Mouse (Mus musculus): Measurements from ENCODE around the gene Gabrg2. TPM values are rescaled to one million over a fixed set of nuclear protein-coding genes. Genes with fewer than 3 reads are reported as not detected.

The Gabrg2 gene
- polyA plus RNA-seq, 1 experiment from 2014 or later: 2.7 TPM

- Histone ChIP-seq H3K4me1 (ENCODE audit: control insufficient read depth, insufficient read depth, low read length) (no peaks in the 10 kb centered on the region), H3K4me3 (ENCODE audit: low read depth, low read length) (no peak overlapping the region), H3K27ac (replicated peaks; ENCODE audit: low read depth, low read length) (no peak overlapping the region), H3K36me3 (replicated peaks; ENCODE audit: control insufficient read depth, insufficient read depth, low read depth, low read length) (no peaks in the 10 kb centered on the region), H3K4me2 (ENCODE audit: low read depth, low read length) (no peak overlapping the region), H3K9ac (replicated peaks; ENCODE audit: low read length) (no peak overlapping the region), H3K9me3 (replicated peaks; ENCODE audit: control insufficient read depth, low read length) (no peaks in the 10 kb centered on the region), H3K27me3 (ENCODE audit: control insufficient read depth, insufficient read depth, low read length) (no peaks in the 10 kb centered on the region)
- DNase-seq (ENCODE audit: low spot score) (no peak), ATAC-seq (replicated peaks; ENCODE audit: insufficient number of reproducible peaks, low FRiP score, low TSS enrichment, low read depth) (no peak)
- 83% methylated on average over 5 of the region's 5 CpGs for WGBS
Measured at GRCm38 (mm10) chr11:41945471-41945870, 55.2 kb downstream of the Gabrg2 start.

- no peak for ATAC-seq (replicated peaks; ENCODE audit: insufficient number of reproducible peaks, low FRiP score, low TSS enrichment, low read depth)
- H3K4me2 ChIP-seq (ENCODE audit: low read depth, low read length): no peak overlapping the region
Measured at GRCm38 (mm10) chr11:41937979-41938378, 62.7 kb downstream of the Gabrg2 start.

GRCm38 (mm10) chr11:41918864-41919263, 81.8 kb downstream of the Gabrg2 start:
- Histone ChIP-seq H3K27me3 (ENCODE audit: control insufficient read depth, insufficient read depth, low read length) (no peaks in the 10 kb centered on the region), H3K9ac (replicated peaks; ENCODE audit: low read length) (no peak overlapping the region), H3K27ac (replicated peaks; ENCODE audit: low read depth, low read length) (no peak overlapping the region), H3K4me2 (ENCODE audit: low read depth, low read length) (no peak overlapping the region), H3K36me3 (replicated peaks; ENCODE audit: control insufficient read depth, insufficient read depth, low read depth, low read length) (no peaks in the 10 kb centered on the region), H3K9me3 (replicated peaks; ENCODE audit: control insufficient read depth, low read length) (no peaks in the 10 kb centered on the region), H3K4me3 (ENCODE audit: low read depth, low read length) (no peak overlapping the region), H3K4me1 (ENCODE audit: control insufficient read depth, insufficient read depth, low read length) (no peaks in the 10 kb centered on the region)
- ATAC-seq (replicated peaks; ENCODE audit: insufficient number of reproducible peaks, low FRiP score, low TSS enrichment, low read depth) (no peak), DNase-seq (ENCODE audit: low spot score) (no peak)

More at GRCm38 (mm10) chr11:41937979-41938378, 62.7 kb downstream of the Gabrg2 start:
- no peak overlapping the region for H3K27ac ChIP-seq (replicated peaks; ENCODE audit: low read depth, low read length)
- 60% methylated on average over 2 of the region's 2 CpGs for WGBS
- no peak for DNase-seq (ENCODE audit: low spot score)
- no peak overlapping the region for H3K9ac ChIP-seq (replicated peaks; ENCODE audit: low read length)
- no peaks in the 10 kb centered on the region for H3K9me3 ChIP-seq (replicated peaks; ENCODE audit: control insufficient read depth, low read length)
- H3K36me3 ChIP-seq (replicated peaks; ENCODE audit: control insufficient read depth, insufficient read depth, low read depth, low read length): no peaks in the 10 kb centered on the region
- H3K27me3 ChIP-seq (ENCODE audit: control insufficient read depth, insufficient read depth, low read length): no peaks in the 10 kb centered on the region
- no peaks in the 10 kb centered on the region for H3K4me1 ChIP-seq (ENCODE audit: control insufficient read depth, insufficient read depth, low read length)
- H3K4me3 ChIP-seq (ENCODE audit: low read depth, low read length): no peak overlapping the region

GRCm38 (mm10) chr11:41914066-41914465, 86.6 kb downstream of the Gabrg2 start:
- no peak overlapping the region for H3K27ac ChIP-seq (replicated peaks; ENCODE audit: low read depth, low read length)
- DNase-seq (ENCODE audit: low spot score): no peak

GRCm38 (mm10) chr11:41903661-41904060, 97.0 kb downstream of the Gabrg2 start:
- 93% methylated on average over 2 of the region's 2 CpGs for WGBS
- no peaks in the 10 kb centered on the region for H3K36me3 ChIP-seq (replicated peaks; ENCODE audit: control insufficient read depth, insufficient read depth, low read depth, low read length)
- no peaks in the 10 kb centered on the region for H3K9me3 ChIP-seq (replicated peaks; ENCODE audit: control insufficient read depth, low read length)
- H3K27ac ChIP-seq (replicated peaks; ENCODE audit: low read depth, low read length): no peak overlapping the region
- H3K4me2 ChIP-seq (ENCODE audit: low read depth, low read length): no peak overlapping the region
- no peak for DNase-seq (ENCODE audit: low spot score)
- no peak overlapping the region for H3K4me3 ChIP-seq (ENCODE audit: low read depth, low read length)
- H3K4me1 ChIP-seq (ENCODE audit: control insufficient read depth, insufficient read depth, low read length): no peaks in the 10 kb centered on the region
- H3K9ac ChIP-seq (replicated peaks; ENCODE audit: low read length): no peak overlapping the region
- no peak for ATAC-seq (replicated peaks; ENCODE audit: insufficient number of reproducible peaks, low FRiP score, low TSS enrichment, low read depth)
- H3K27me3 ChIP-seq (ENCODE audit: control insufficient read depth, insufficient read depth, low read length): no peaks in the 10 kb centered on the region

More at GRCm38 (mm10) chr11:41914066-41914465, 86.6 kb downstream of the Gabrg2 start:
- no peaks in the 10 kb centered on the region for H3K36me3 ChIP-seq (replicated peaks; ENCODE audit: control insufficient read depth, insufficient read depth, low read depth, low read length)
- no peaks in the 10 kb centered on the region for H3K27me3 ChIP-seq (ENCODE audit: control insufficient read depth, insufficient read depth, low read length)
- ATAC-seq (replicated peaks; ENCODE audit: insufficient number of reproducible peaks, low FRiP score, low TSS enrichment, low read depth): no peak
- no peak overlapping the region for H3K4me2 ChIP-seq (ENCODE audit: low read depth, low read length)
- no peak overlapping the region for H3K9ac ChIP-seq (replicated peaks; ENCODE audit: low read length)
- H3K4me1 ChIP-seq (ENCODE audit: control insufficient read depth, insufficient read depth, low read length): no peaks in the 10 kb centered on the region
- 46% methylated on average over 6 of the region's 6 CpGs for WGBS
- no peak overlapping the region for H3K4me3 ChIP-seq (ENCODE audit: low read depth, low read length)
- no peaks in the 10 kb centered on the region for H3K9me3 ChIP-seq (replicated peaks; ENCODE audit: control insufficient read depth, low read length)

Other genes starting within 250 kb of the Gabrg2 start
- 3.5 TPM in 2 replicates for gene Gabra1, start 182.1 kb upstream of the Gabrg2 start, polyA plus RNA-seq (2014; fragmentation: Nextera tagmentation; extraction: Ambion mirVana)